Mouse (Mus musculus): ENCODE results near the gene Mapk8ip1. TPM values are rescaled to one million over a fixed set of nuclear protein-coding genes. Genes with fewer than 3 reads are reported as not detected.

Mapk8ip1 gene
- polyA plus RNA-seq, 1 experiment from 2014 or later, result 28.2 TPM

DNA sequence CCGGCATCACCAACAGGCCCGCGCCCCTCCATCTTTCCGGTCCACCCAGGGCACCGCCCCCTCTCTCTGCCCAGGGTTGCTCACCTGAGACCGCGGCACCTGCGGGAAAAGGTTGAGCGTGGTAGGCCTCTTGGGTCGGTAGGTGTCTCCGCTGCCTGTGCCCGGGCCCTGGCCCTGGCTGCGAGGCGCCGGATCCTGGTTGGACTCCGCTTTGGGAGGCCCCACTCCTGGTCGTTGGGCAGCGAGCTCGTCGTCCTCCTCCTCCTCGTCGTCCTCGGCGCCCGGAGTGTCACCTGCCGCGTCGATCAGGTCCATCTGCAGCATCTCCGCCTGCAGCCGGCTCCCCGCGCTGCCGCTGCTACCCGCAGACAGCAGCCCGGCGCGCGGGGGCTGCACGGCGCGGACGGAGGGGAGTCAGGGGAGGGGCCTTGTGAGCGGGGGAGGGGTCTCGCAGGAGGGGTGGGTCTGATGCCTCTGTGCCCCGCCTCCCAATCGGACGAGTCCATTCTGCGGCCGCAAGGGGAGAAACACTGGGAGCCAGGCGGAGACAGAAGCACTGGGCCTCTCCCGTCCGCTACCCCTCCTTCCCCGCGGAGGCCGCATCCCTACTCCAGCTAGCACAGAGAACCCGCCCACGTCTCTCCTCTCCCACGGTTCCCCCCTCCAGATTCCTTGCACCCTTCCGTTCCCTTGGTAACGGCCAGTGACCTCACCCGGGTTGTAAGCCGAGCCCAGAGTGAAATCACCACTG is 12.0 kb downstream of the Mapk8ip1 start:
- H3K4me3 ChIP-seq (replicated peaks; ENCODE audit: low read depth, low read length), result peak overlapping the region; percentile 69
- DNase-seq (ENCODE audit: low spot score) (peak; percentile 98), ATAC-seq (replicated peaks; ENCODE audit: low FRiP score, low read depth) (peak; percentile 92)
- H3K9me3 ChIP-seq (replicated peaks; ENCODE audit: low read length), result no peaks in the 10 kb centered on the region
- H3K27me3 ChIP-seq (ENCODE audit: insufficient read depth, low read length), result no peaks in the 10 kb centered on the region; the same call in 1 of the 2 replicates
- H3K36me3 ChIP-seq (ENCODE audit: insufficient read depth, low read length), result peaks cover 22% of the 10 kb centered on the region; the same call in 1 of the 2 replicates
- H3K9ac ChIP-seq (ENCODE audit: low read depth, low read length), result peak overlapping the region; percentile 68
- under 1% methylated on average over 53 of the region's 62 CpGs for WGBS
- peak overlapping the region; percentile 79 for H3K27ac ChIP-seq
- H3K4me2 ChIP-seq (ENCODE audit: low read length), result peak overlapping the region; percentile 90
- peaks cover 31% of the 10 kb centered on the region for H3K4me1 ChIP-seq (replicated peaks; ENCODE audit: insufficient read depth, low read length)
- TF ChIP-seq CTCF (IDR thresholded peaks at IDR 0.05; ENCODE audit: low read depth), result no peak; the same call in 1 of the 2 replicates

DNA sequence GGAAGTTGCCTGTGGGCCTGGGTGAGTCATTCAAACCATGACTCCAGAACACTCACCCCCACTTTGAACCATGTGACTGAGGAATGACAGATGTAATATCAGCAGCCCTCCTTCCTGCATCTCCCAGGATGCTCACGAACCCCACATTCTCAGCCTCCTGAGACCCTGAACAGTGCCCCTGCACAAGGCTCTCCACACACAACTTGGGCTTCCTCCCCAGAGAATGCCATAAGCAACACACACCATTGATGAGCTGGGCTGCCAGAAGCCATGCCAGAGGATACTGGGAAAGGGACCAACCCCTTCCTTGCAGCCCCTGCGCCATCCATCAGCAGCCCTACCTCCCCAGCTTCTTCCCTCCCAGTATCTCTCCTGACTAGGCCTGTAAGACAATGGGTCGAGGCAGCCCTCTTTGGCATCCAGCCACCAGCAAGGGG is 13.0 kb downstream of the Mapk8ip1 start:
- 52% methylated on average over 3 of the region's 3 CpGs for WGBS
- no peaks in the 10 kb centered on the region for H3K27me3 ChIP-seq (ENCODE audit: insufficient read depth, low read length)
- H3K9ac ChIP-seq (ENCODE audit: low read depth, low read length), result peak overlapping the region; percentile 68; the same call in 1 of the 2 replicates
- peak overlapping the region; percentile 69 for H3K4me3 ChIP-seq (replicated peaks; ENCODE audit: low read depth, low read length)
- ATAC-seq (replicated peaks; ENCODE audit: low FRiP score, low read depth) (no peak), DNase-seq (ENCODE audit: low spot score) (no peak)
- H3K4me1 ChIP-seq (replicated peaks; ENCODE audit: insufficient read depth, low read length), result peaks cover 31% of the 10 kb centered on the region
- H3K27ac ChIP-seq, result no peak overlapping the region
- H3K36me3 ChIP-seq (ENCODE audit: insufficient read depth, low read length), result peaks cover 22% of the 10 kb centered on the region; the same call in 1 of the 2 replicates
- H3K9me3 ChIP-seq (replicated peaks; ENCODE audit: low read length), result no peaks in the 10 kb centered on the region
- peak overlapping the region; percentile 90 for H3K4me2 ChIP-seq (ENCODE audit: low read length)
- no peak for TF ChIP-seq CTCF (IDR thresholded peaks at IDR 0.05; ENCODE audit: low read depth)

DNA sequence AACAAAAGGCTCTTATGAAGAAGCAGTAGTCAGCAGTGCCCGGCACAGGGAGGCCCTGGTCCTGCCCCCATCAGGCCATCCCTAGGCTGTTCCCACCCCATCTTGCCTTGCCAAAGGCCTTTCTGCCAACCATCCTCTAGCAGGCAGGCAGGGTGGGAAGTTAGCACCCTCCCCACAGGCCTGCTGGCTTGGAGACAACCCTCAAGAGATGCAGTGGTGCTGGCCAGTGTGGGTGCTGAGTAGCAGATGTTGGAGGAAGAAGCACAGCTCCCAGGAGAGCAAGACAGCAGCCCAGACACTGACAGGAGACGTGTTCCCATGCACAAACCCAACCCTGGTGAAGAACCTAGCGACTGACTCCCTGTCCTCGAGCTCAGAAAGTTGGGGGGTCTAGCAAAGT is 13.4 kb downstream of the Mapk8ip1 start:
- TF ChIP-seq CTCF (IDR thresholded peaks at IDR 0.05; ENCODE audit: low read depth), result no peak
- WGBS, result 80% methylated on average over 4 of the region's 4 CpGs
- H3K9ac ChIP-seq (ENCODE audit: low read depth, low read length), result no peak overlapping the region
- ATAC-seq (replicated peaks; ENCODE audit: low FRiP score, low read depth) (no peak), DNase-seq (ENCODE audit: low spot score) (no peak)
- H3K27ac ChIP-seq, result no peak overlapping the region
- H3K4me3 ChIP-seq (replicated peaks; ENCODE audit: low read depth, low read length), result no peak overlapping the region
- H3K4me1 ChIP-seq (replicated peaks; ENCODE audit: insufficient read depth, low read length), result peaks cover 30% of the 10 kb centered on the region
- H3K9me3 ChIP-seq (replicated peaks; ENCODE audit: low read length), result no peaks in the 10 kb centered on the region
- H3K36me3 ChIP-seq (ENCODE audit: insufficient read depth, low read length), result peaks cover 22% of the 10 kb centered on the region; the same call in 1 of the 2 replicates
- H3K27me3 ChIP-seq (ENCODE audit: insufficient read depth, low read length), result no peaks in the 10 kb centered on the region
- no peak overlapping the region for H3K4me2 ChIP-seq (ENCODE audit: low read length)

GRCm38 (mm10) chr2:92386821-92387570 is 14.1 kb downstream of the Mapk8ip1 start:
- ATAC-seq (replicated peaks; ENCODE audit: low FRiP score, low read depth), result no peak
- Histone ChIP-seq H3K27me3 (ENCODE audit: insufficient read depth, low read length) (no peaks in the 10 kb centered on the region), H3K27ac (no peak overlapping the region), H3K9ac (ENCODE audit: low read depth, low read length) (no peak overlapping the region), H3K36me3 (ENCODE audit: insufficient read depth, low read length) (peaks cover 25% of the 10 kb centered on the region), H3K4me1 (replicated peaks; ENCODE audit: insufficient read depth, low read length) (peaks cover 23% of the 10 kb centered on the region), H3K4me3 (replicated peaks; ENCODE audit: low read depth, low read length) (no peak overlapping the region), H3K4me2 (ENCODE audit: low read length) (no peak overlapping the region), H3K9me3 (replicated peaks; ENCODE audit: low read length) (no peaks in the 10 kb centered on the region)
- no peak for DNase-seq (ENCODE audit: low spot score)
- WGBS, result 92% methylated on average over 30 of the region's 30 CpGs
- TF ChIP-seq CTCF (IDR thresholded peaks at IDR 0.05; ENCODE audit: low read depth), result no peak

DNA sequence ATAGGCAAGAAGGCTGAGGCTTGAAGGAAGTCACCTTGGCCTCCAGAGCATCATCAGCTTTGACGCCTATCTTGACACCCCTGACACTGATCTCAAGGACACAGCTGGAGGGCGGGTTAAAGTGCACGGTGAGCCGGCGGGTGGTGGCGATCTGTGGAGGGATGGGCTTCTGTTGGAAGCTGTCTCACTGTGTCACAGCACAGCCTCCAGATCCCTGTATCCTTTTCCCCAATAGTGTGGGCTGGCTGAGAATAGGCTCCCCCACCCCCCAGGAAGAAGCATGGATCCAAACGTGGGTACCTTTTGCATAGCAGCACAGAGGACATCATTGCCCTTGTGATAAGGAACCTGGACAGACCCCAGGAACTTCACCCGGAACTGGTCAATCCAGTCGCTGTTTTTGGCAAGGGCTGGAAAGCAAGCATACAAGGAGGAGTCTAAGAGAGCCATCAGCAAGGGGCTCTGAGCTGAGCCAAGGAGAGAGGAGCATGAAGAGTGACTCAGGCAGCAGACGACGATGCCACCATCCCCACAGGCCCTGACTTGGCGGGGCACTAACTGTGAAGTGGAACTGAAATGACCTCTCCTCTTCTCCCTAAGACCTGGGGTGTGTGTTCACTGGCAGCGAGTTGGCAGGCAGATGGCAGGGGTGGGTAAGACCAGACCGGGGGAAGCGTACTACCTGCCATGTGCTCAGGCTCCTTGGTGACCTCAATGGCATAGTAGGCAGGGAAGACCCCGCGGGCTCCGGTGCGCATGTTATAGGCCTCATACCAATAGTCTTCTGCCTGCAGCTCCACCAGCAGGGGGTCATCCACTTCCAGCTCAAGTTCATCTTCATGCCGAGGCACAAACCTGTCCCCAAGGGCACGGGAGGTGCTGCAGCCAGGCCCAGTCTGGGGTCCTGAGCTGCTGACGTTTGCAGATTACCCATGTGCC is 15.7 kb downstream of the Mapk8ip1 start:
- Histone ChIP-seq H3K27me3 (ENCODE audit: insufficient read depth, low read length) (no peaks in the 10 kb centered on the region), H3K9me3 (replicated peaks; ENCODE audit: low read length) (no peaks in the 10 kb centered on the region), H3K9ac (ENCODE audit: low read depth, low read length) (no peak overlapping the region), H3K4me3 (replicated peaks; ENCODE audit: low read depth, low read length) (no peak overlapping the region), H3K4me1 (replicated peaks; ENCODE audit: insufficient read depth, low read length) (peaks cover 15% of the 10 kb centered on the region), H3K36me3 (ENCODE audit: insufficient read depth, low read length) (peaks cover 35% of the 10 kb centered on the region), H3K27ac (no peak overlapping the region), H3K4me2 (ENCODE audit: low read length) (no peak overlapping the region)
- DNase-seq (ENCODE audit: low spot score) (no peak), ATAC-seq (replicated peaks; ENCODE audit: low FRiP score, low read depth) (no peak)
- 81% methylated on average over 22 of the region's 22 CpGs for WGBS
- TF ChIP-seq CTCF (IDR thresholded peaks at IDR 0.05; ENCODE audit: low read depth), result no peak

All from kidney, postnatal 0 days (tissue).